Mouse (Mus musculus) ES-E14 (cell line): Measurements from ENCODE around the gene Tmtc4.

Source experiments
- CHD2 ChIP-seq: IDR thresholded peaks from 2 replicates; pipeline ENCODE4 v1.6.1; 2014; ENCODE audit warnings: mild to moderate bottlenecking, low read depth, low read length, inconsistent platforms
- HCFC1 ChIP-seq: IDR thresholded peaks from 2 replicates; pipeline ENCODE4 v1.6.1; 2012; ENCODE audit warnings: low read length, inconsistent platforms, borderline replicate concordance; ENCODE audit not compliant: insufficient read depth
- MAFK ChIP-seq: IDR thresholded peaks from 2 replicates; pipeline ENCODE4 v1.6.1; 2014; ENCODE audit warnings: mild to moderate bottlenecking, low read depth, low read length, inconsistent platforms; ENCODE audit not compliant: insufficient read depth
- ZC3H11A ChIP-seq: IDR thresholded peaks from 2 replicates; pipeline ENCODE4 v1.6.1; 2012; ENCODE audit warnings: low read depth, mild to moderate bottlenecking, inconsistent platforms, low read length, borderline replicate concordance
- ZNF384 ChIP-seq: IDR thresholded peaks from 2 replicates; pipeline ENCODE4 v1.6.1; 2012; ENCODE audit warnings: low read depth, low read length, inconsistent platforms

DNA sequence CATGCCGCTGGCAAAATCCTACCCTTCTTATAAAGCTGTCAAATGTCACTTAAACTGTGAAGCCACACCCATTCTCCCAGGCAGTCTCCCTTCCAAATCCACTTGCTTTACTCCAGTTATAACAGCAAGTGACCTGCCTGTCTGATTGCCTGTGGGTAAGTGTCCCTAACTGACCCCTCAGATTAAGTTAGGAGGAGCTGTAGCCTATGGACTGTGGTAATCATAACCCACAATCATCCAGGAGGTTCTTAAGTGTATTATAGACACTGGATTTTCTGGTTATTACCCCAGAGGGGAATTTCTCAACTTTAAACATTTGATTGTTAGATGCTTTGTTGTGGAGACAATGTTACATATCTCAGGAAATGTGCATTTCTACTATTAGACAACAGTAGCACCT, 31.3 kb downstream of the Tmtc4 start:
- no peak for TF ChIP-seq CHD2
- TF ChIP-seq HCFC1 = no peak
- TF ChIP-seq MAFK = no peak
- TF ChIP-seq ZC3H11A = no peak
- no peak for TF ChIP-seq ZNF384
